Mouse (Mus musculus) thymus, adult 2 months (tissue): ENCODE data around the gene Cadps2. TPM values are rescaled to one million over a fixed set of nuclear protein-coding genes. Genes with fewer than 3 reads are reported as not detected.

Experiments
- DNase-seq: peaks from one replicate; pipeline ENCODE4 v3.0.0; 2021
- H3K27ac ChIP-seq: fragments of 200-500 bp; 2 replicates; pipeline ENCODE4 v1.5.1; 2012; ENCODE audit warnings: low read length, control low read depth; ENCODE audit not compliant: control insufficient read depth, insufficient read depth
- H3K27me3 ChIP-seq: fragments of 200-500 bp; 2 replicates; pipeline ENCODE4 v1.6.1; 2012; ENCODE audit warnings: mild to moderate bottlenecking, low read length, moderate library complexity, mixed read lengths; ENCODE audit not compliant: control insufficient read depth, insufficient read depth
- H3K36me3 ChIP-seq: fragments of 200-500 bp; 2 replicates; pipeline ENCODE4 v1.6.1; 2012; ENCODE audit warnings: mild to moderate bottlenecking, low read length, moderate library complexity; ENCODE audit not compliant: control insufficient read depth, insufficient read depth
- H3K4me1 ChIP-seq: fragments of 200-500 bp; replicated peaks from 2 replicates; pipeline ENCODE4 v1.6.1; 2012; ENCODE audit warnings: low read length; ENCODE audit not compliant: control insufficient read depth, insufficient read depth
- H3K4me3 ChIP-seq: fragments of 200-500 bp; 2 replicates; pipeline ENCODE4 v1.5.1; 2012; ENCODE audit warnings: mild to moderate bottlenecking, low read length, control low read depth, moderate library complexity; ENCODE audit not compliant: control insufficient read depth, insufficient read depth
- CTCF ChIP-seq: fragments of 200-500 bp; IDR thresholded peaks from 2 replicates; pipeline ENCODE4 v1.5.1; 2012; ENCODE audit warnings: mild to moderate bottlenecking, control low read depth, low read length, moderate library complexity, borderline replicate concordance; ENCODE audit not compliant: control insufficient read depth, poor library complexity, insufficient read depth; ENCODE audit errors: extremely low read depth
- POLR2A ChIP-seq: fragments of 200-500 bp; IDR thresholded peaks from 2 replicates; pipeline ENCODE4 v1.6.1; 2012; ENCODE audit warnings: mild to moderate bottlenecking, low read length, control low read depth, moderate library complexity; ENCODE audit not compliant: control insufficient read depth, poor library complexity, insufficient read depth; ENCODE audit errors: extremely low read depth
- WGBS: fragments of 180-500 bp; shearing (Covaris S2); methylation state at CpG from one replicate; pipeline ENCODE4 v1.1.7; 2018; 5-methylcytosine and 5-hydroxymethylcytosine counted together
- polyA plus RNA-seq: library from polyadenylated mRNA; depleted of rRNA; stranded (reverse); fragments of >200 nt; gene quantifications from 2 replicates; pipeline ENCODE4 v1.2.3, GENCODE M21; 2012

The Cadps2 gene
- polyA plus RNA-seq, 1 experiment = 0.86 TPM

DNA sequence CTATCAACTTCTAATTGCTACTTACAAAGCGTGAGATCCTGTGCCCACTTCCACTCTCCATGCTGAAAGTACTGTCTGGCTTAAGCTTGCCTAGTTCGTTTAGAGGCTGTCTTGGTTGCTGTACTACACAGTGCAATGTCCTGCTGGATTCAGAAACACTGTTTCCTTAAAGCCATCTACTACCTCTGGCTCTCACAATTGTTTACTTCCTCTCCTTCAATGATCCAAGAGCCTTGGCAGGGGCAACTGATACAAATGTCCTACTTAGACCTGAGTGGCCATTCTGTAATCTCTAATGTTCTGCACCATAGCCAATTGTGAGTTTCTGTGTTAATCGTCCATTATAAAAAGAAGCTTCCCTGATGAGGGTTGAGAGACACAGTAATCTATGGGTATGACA lies 47.4 kb downstream of the Cadps2 start:
- TF ChIP-seq CTCF (no peak), POLR2A (no peak)
- no peaks in the 10 kb centered on the region for H3K4me1 ChIP-seq
- no peak overlapping the region for H3K27ac ChIP-seq
- H3K4me3 ChIP-seq = no peak overlapping the region
- no peaks in the 10 kb centered on the region for H3K36me3 ChIP-seq
- H3K27me3 ChIP-seq = no peaks in the 10 kb centered on the region
- WGBS = 79% methylated on average over 3 of the region's 3 CpGs
- DNase-seq = no peak

DNA sequence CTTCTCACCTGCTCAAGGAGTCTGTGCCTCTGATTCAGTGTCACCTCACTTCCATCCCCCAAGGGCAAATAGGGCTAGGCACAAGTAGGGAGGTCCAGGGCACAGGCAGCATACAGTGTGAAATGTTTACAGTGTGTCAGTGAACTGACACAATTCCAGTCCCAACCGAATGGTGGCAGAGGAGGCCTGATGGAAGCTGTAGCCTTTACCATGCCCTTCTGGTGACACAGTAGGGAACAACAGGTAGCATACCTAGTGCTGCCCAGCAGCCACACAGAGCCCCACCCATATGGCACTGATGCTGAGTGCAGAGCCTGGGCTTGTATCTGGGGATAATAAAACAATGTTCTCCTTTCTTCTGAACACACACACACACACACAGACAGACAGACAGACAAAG lies 61.6 kb downstream of the Cadps2 start:
- TF ChIP-seq CTCF = no peak
- TF ChIP-seq POLR2A = no peak
- Histone ChIP-seq H3K4me3 (no peak overlapping the region), H3K4me1 (no peaks in the 10 kb centered on the region), H3K27me3 (no peaks in the 10 kb centered on the region), H3K27ac (no peak overlapping the region), H3K36me3 (no peaks in the 10 kb centered on the region)
- DNase-seq = no peak
- WGBS = 67% methylated on average over 1 of the region's 1 CpGs

DNA sequence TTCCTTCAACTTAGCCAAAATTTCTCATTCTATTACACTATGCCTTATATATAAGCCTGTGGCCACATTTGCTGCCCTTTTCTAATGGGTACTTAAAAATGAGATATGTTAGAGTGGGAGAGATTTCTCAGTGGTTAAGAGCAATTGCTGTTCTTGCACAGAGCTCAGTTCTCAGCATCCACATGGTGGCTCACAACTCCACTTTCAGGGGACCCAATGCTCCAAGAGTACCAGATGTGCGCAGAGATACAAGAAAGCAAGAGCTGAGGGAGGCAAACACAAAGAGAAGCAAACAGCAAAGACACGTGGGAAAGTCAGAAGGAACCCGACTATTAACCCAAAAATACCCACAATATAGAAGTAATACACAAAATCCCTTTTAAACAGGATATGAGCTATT lies 77.0 kb downstream of the Cadps2 start:
- H3K27me3 ChIP-seq = no peaks in the 10 kb centered on the region
- no peak for TF ChIP-seq POLR2A
- TF ChIP-seq CTCF = no peak
- H3K4me3 ChIP-seq = no peak overlapping the region
- DNase-seq = no peak
- WGBS = 68% methylated on average over 3 of the region's 3 CpGs
- H3K4me1 ChIP-seq = no peaks in the 10 kb centered on the region
- H3K36me3 ChIP-seq = no peaks in the 10 kb centered on the region
- no peak overlapping the region for H3K27ac ChIP-seq

DNA sequence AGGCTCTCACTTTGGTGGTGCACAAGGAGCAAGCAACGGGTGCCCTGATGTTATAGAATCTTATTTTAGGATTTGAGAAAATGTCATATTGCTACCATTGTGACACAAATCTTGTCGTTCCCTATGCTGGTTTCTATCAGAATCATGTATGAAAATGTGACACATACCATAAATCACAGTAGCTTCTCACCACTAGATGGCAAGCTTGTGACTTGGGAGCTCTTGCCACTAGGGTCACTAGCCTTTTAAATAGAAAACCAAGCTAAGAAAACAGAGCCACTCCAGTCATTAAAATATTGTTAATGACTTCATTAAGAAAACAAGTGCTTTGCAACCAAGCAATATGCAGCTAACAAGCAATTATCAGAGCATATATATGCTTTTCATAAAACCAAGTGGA lies 81.0 kb downstream of the Cadps2 start:
- no peak overlapping the region for H3K27ac ChIP-seq
- H3K36me3 ChIP-seq = no peaks in the 10 kb centered on the region
- DNase-seq = no peak
- no peaks in the 10 kb centered on the region for H3K27me3 ChIP-seq
- TF ChIP-seq CTCF (no peak), POLR2A (no peak)
- 73% methylated on average over 2 of the region's 2 CpGs for WGBS
- no peak overlapping the region for H3K4me3 ChIP-seq
- H3K4me1 ChIP-seq = no peaks in the 10 kb centered on the region

GRCm38 (mm10) chr6:23748823-23749222 lies 90.4 kb downstream of the Cadps2 start:
- H3K4me1 ChIP-seq = no peaks in the 10 kb centered on the region
- no peak overlapping the region for H3K4me3 ChIP-seq
- no peaks in the 10 kb centered on the region for H3K36me3 ChIP-seq
- 86% methylated on average over 5 of the region's 5 CpGs for WGBS
- TF ChIP-seq POLR2A = no peak
- TF ChIP-seq CTCF = no peak
- H3K27me3 ChIP-seq = no peaks in the 10 kb centered on the region
- DNase-seq = no peak
- no peak overlapping the region for H3K27ac ChIP-seq

DNA sequence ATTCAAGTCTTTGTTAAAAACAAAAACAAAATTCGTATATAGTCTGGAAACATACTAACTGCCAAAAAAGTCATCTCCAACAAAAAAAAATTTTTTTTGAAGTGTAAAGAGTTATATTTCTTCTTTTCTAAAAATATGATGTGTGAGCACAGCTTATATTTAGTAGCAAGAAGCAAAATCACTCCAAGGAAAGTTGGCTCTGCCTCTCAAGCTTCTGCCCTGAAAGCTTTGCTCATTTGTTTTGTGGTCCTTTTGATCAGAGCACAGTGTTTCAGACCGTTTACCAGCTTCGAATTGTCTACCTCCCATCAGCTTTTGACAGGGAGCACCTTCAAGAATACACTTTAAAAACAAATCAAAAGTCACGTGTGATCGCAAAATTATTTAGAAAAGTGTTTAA lies 99.2 kb downstream of the Cadps2 start:
- no peak for TF ChIP-seq CTCF
- TF ChIP-seq POLR2A = no peak
- no peak for DNase-seq
- Histone ChIP-seq H3K4me3 (no peak overlapping the region), H3K27me3 (no peaks in the 10 kb centered on the region), H3K27ac (no peak overlapping the region), H3K36me3 (no peaks in the 10 kb centered on the region), H3K4me1 (no peaks in the 10 kb centered on the region)
- 87% methylated on average over 5 of the region's 5 CpGs for WGBS

- Histone ChIP-seq H3K27me3 (no peaks in the 10 kb centered on the region), H3K36me3 (no peaks in the 10 kb centered on the region), H3K4me3 (no peak overlapping the region), H3K4me1 (no peaks in the 10 kb centered on the region), H3K27ac (no peak overlapping the region)
- no peak for DNase-seq
- TF ChIP-seq CTCF = no peak
- no peak for TF ChIP-seq POLR2A
- WGBS = 75% methylated on average over 3 of the region's 3 CpGs
These were observed 106.5 kb downstream of the Cadps2 start for GRCm38 (mm10) chr6:23732750-23733149.

DNA sequence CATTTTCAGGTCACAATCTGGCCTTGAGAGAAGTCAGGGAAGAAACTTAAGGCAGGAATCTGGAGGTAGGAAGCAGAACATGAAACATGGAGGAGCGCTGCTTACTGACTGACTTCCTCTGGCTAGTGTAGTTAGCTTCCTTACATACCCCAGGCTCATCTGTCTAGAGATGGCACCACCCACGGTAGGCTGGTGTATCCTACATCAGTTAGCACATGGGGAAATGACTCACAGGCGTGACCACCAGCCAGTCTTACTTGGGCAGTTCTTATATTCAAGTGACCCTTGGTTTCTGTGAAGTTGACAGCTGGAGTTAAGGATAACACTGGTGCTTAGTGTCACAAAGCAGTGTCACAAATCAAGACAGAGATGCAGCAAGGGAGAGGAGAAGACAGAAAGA lies 110.6 kb downstream of the Cadps2 start:
- no peaks in the 10 kb centered on the region for H3K36me3 ChIP-seq
- H3K27ac ChIP-seq = no peak overlapping the region
- WGBS = 71% methylated on average over 3 of the region's 3 CpGs
- no peak for DNase-seq
- no peaks in the 10 kb centered on the region for H3K27me3 ChIP-seq
- H3K4me1 ChIP-seq = no peaks in the 10 kb centered on the region
- TF ChIP-seq POLR2A = no peak
- TF ChIP-seq CTCF = no peak
- H3K4me3 ChIP-seq = no peak overlapping the region
